Mouse (Mus musculus) kidney, embryonic 14.5 days (tissue): Measurements from ENCODE around the gene Stxbp5. TPM values are rescaled to one million over a fixed set of nuclear protein-coding genes. Genes with fewer than 3 reads are reported as not detected.

Experiments
- polyA plus RNA-seq: library from polyadenylated mRNA; unstranded; fragments of >200 nt; fragmentation: Nextera tagmentation; extraction: Ambion mirVana; gene quantifications from 2 replicates; pipeline ENCODE4 v1.2.1, GENCODE M21; 2014

Gene Stxbp5
- polyA plus RNA-seq, 1 experiment from 2014 or later, result 6.9 TPM

Other genes with a start within 250 kb of the Stxbp5 start
- gene Samd5, start 225.9 kb downstream of the Stxbp5 start, polyA plus RNA-seq, result 6.2 and 6.8 TPM in 2 replicates